Mouse (Mus musculus): ENCODE results near the gene Ugt1a6b.
"Not testable (repeated sequence)": the region's sequence is repeated elsewhere in the genome, so short reads cannot be mapped to it uniquely, and the experiment has no call there.

DNA sequence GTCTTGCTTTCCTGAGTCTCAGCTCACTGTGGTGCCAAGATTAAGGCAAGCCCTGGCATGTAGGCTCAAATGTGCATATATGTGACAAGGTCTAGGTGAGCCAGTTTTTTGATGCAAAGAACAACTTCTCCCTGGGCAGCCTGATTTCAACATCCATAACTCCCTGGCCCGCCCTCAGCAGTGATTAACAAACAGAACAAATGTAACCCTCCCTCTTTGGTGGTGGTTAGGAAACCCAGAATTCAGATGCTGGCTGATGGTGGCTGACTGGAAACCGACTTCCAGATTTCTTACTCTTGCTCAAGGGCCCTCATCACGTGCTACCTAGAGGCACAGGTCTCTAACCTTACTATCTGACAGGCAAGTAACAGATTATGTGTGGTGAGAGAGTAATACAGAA, at the start of gene Ugt1a6b:
- not testable (repeated sequence) for TF ChIP-seq POU5F1 (IDR thresholded peaks at IDR 0.05; ENCODE audit: borderline replicate concordance, low read length); CTCF (conservative IDR thresholded peaks at IDR 0.05; ENCODE audit: low read length); NANOG (IDR thresholded peaks at IDR 0.05; ENCODE audit: borderline replicate concordance, low read length)

Data from E14TG2a.4 (cell line).